Mouse (Mus musculus): ENCODE results near the gene Nt5dc3.

DNA sequence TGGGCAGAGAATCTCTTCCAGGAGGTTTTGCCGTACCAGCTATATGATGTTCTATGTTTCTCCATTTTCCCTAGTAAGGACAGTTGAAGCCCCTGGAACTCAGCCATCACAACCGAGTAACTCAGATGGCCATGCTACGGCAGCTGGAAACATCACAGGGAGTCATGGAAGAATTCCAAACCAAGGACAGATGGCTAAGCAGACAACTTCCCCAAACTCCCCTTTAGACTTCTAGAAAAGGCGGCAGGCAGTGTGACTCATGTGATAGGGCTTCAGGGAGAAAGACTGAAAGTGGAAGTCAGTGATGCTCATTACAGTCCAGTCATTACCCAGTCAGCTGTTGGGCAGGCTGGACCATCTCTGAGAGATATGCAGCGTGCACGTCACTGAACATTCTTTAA is 6.6 kb upstream of the Nt5dc3 start:
- no peak for TF ChIP-seq HCFC1 (IDR thresholded peaks at IDR 0.05; ENCODE audit: borderline replicate concordance, insufficient read depth, low read length)
- no peak for TF ChIP-seq ZC3H11A (IDR thresholded peaks at IDR 0.05; ENCODE audit: borderline replicate concordance, low read depth, low read length)
- TF ChIP-seq ZNF384 (IDR thresholded peaks at IDR 0.05; ENCODE audit: low read depth, low read length): no peak
- no peak for TF ChIP-seq CHD2 (IDR thresholded peaks at IDR 0.05; ENCODE audit: low read depth, low read length)
